Mouse (Mus musculus): ENCODE measurements around the gene Il17f.
"Not testable (repeated sequence)": the region's sequence is repeated elsewhere in the genome, so short reads cannot be mapped to it uniquely, and the experiment has no call there.

Il17f gene

DNA sequence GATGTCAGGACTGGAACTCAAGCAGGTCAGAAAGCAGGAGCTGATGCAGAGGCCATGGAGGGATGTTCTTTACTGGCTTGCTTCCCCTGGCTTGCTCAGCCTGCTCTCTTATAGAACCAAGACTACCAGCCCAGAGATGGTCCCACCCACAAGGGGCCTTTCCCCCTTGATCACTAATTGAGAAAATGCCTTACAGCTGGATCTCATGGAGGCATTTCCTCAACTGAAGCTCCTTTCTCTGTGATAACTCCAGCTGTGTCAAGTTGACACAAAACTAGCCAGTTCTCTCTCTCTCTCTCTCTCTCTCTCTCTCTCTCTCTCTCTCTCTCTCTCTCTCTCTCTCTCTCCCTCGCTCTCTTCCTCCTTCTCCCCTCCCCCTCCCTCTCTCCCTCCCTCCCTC lies at the start of gene Il17f:
TSS of gene Il17f (minus strand) at position 101 of the 400 bp plus-strand sequence.
- not testable (repeated sequence) for DNase-seq (ENCODE audit: low spot score)

DNA sequence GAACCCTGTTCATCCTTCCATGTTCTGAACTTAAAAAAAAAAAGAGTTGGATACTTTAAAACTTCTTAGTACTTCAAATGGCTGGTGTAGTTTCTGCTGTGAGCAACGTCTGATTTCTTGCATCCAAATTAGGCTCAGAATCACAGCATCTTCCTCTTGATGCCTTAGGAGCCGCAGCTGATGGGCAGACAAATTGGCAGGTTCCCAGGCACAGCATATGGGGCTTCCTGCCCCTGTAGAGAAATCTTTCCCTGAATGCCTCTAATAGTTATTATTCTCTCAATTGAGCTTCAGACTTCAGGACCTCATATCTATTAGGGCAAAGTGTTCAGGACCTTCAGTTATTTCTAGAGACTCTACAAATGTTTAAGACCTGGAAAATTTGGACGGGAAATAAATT lies 49.5 kb upstream of the Il17f start:
- no peak for DNase-seq (ENCODE audit: low spot score)

DNA sequence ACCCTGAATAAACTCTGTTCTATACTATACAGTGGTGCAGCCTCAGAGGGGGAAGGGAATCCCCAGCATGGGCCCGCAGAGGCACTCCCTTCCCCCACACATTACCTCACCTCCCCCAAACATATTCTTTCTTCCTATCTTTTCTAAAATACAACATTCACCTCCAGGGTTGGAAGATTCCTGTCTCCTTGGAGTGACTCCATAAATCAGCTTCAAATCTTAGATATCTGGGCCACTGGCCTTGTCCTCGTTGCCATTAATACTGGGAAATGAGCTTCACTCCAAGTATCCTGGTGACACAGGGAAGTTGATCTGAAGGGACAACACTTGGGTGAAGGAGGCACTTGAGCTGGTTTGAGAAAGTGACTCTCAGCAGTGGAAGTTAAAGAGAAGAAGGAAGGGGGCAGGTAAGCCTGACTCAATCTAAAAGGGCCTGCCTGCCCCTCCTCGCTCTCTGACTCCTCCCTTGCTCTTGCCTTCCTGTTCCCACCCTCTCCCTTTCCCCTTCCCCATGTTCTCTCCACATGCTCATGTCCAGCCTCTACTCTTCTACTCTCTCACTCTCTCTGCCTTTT lies 46.2 kb upstream of the Il17f start:
- peak; percentile 38 for DNase-seq (ENCODE audit: low spot score)

DNA sequence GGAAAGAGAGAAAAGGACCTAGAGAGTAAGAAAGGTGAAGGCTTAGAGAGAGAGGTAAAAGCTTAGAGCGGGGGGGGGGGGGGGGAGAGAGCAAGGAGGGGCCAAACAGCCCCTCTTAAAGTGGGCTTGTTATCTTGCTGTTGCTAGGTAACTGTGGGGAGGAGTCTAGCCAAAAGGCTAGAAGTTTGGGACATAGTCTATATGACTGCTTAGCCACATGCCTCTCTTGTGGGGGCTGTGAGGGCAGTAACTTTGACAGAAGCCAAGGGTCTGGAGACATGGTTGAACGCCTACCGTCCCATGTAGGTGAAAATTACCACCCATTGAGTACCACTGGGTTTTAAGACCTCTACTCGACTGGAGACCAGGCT lies 42.7 kb upstream of the Il17f start:
- no peak for DNase-seq (ENCODE audit: low spot score)

DNA sequence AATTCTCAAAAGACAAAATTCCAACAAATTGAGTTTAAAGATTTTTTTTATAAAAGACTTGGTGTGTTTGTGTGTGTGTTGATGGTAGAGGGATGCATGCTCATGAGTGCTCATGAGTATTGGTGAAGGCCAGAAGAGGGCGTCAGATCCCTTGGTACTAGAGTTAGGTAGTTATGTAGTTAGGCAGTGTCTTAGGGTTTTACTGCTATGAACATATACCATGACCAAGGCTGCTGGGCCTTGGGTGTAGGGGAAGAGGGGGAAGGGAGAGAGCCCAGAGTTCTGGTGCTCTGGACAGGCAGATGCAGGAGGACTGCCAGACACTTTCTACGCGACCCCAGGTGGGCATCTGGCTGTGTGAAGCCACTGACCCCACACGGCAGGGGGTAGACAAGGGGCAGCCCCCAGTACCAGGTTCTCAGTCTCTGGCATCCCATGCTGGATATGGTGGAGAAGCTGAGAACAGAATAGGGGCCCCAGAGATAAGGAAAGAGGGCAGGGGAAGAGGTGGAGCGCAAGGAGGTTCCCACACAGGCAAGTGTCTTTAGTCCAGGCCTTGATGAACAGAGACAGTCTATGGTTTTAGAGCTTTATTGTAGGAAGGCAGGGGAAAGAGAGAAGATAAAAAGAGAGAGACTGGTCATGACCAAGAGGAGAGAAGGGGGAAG lies 42.2 kb upstream of the Il17f start:
- DNase-seq (ENCODE audit: low spot score), result no peak

DNA sequence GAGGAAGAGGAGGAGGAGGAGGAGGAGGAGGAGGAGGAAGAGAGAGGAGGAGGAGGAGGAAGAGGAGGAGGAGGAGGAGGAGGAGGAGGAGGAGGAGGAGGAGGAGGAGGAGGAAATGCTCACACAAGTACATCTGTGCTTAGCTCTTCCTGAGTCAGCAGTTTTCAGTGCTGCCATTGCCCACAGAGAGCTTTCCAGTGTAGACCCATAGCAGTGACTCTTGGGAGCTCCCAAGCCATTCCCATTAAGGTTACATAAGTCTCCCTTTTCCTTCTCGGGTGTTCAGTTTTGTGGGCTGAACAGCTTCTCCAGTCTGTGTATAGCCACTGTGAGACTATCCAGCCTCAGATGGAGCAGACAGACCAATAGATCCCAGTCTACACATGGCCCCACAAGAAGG lies 40.1 kb upstream of the Il17f start:
- DNase-seq (ENCODE audit: low spot score), result no peak

DNA sequence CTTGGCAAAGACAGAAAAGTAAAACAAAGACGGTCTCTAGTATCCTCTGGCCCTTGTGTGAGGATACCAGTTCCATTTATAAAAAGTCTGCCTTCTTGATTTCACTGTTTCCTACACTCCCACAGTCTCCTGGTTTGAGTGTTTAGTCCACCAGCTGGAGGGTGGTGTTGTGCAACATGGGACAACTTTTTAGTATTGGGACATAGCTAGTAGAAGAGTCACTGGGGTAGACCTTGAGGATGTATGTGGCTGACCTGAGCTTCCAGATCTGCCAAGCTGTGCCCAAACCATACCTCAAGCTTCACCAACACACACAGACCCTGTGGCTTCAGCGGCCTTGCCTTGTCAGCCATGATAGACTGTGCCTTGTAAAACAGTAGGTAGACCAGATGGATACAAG lies 37.6 kb upstream of the Il17f start:
- DNase-seq (ENCODE audit: low spot score), result no peak

DNA sequence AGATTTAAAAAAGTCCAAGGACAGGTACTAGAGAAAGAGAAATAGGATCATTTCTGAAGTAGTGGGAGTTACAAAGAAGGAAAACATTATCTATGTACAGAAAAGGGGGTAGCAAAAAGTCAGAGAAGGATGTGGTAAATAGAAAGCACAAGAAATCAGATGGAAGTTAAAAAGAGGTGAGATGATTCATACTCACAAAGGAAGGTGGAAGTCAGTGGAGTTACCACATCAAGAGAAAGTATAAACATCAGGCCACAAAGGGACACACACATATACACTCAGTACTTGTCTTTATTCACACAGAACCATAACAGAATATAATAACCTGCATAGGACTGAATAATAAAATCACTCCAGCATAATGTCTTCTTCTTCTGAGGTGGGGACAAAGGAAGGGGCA lies 34.6 kb upstream of the Il17f start:
- DNase-seq (ENCODE audit: low spot score), result no peak

DNA sequence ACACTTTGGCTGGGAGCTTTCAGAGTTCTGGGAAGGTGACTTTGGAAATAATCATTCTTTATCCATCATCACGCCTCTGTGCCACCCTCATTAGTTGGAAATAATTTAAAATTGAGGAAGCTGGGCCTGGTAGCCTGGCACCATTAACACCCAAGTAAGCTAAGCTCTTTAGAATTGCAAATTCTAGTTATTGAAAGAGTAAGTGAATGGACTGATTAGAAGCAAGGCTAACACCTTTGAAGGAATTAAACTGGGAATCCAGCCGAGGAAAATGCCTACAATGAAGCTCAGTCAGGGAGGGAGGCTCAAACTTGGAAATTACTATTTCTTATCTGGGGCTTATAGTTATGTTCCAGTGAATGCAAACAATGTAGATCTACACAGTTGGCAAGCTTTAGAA lies 33.5 kb upstream of the Il17f start:
- no peak for DNase-seq (ENCODE audit: low spot score)

DNA sequence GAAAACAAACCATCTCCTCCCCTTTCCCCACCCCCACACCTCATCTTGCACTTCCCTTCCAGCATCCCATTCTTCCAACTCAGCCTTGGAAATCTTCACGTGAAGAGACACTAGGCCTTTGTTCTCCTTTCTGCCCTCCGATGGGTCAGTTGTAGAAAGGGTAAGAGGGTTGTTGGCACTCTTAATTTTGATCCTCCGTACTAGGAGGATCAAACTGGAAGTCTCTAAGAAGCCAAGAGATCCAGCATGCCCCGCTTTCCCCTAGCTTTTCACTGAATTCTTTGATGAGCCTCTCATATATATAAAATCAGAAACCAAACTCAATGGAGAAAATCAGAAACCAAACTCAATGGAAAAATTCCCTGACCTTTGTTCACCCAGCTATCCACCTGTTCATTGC lies 33.1 kb upstream of the Il17f start:
- DNase-seq (ENCODE audit: low spot score), result no peak

DNA sequence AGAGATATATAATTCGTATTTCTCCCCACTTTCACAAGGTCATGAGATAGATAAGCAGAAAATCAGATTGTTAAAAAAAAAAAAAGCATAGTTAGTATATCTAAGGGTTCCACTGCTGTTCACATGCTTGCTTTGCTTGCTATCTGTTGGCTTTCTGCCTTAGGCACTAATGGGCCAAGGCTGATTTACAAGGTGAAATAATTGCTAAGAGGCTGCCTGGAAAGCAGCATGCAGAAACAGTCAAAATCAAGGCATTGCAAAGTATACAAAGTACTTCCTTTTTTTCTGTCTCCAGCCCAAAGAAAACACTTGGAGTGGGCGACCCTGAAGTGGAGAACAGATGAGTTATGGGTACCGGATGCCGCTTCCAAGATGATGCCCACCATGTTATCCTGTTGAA lies 30.5 kb upstream of the Il17f start:
- no peak for DNase-seq (ENCODE audit: low spot score)

DNA sequence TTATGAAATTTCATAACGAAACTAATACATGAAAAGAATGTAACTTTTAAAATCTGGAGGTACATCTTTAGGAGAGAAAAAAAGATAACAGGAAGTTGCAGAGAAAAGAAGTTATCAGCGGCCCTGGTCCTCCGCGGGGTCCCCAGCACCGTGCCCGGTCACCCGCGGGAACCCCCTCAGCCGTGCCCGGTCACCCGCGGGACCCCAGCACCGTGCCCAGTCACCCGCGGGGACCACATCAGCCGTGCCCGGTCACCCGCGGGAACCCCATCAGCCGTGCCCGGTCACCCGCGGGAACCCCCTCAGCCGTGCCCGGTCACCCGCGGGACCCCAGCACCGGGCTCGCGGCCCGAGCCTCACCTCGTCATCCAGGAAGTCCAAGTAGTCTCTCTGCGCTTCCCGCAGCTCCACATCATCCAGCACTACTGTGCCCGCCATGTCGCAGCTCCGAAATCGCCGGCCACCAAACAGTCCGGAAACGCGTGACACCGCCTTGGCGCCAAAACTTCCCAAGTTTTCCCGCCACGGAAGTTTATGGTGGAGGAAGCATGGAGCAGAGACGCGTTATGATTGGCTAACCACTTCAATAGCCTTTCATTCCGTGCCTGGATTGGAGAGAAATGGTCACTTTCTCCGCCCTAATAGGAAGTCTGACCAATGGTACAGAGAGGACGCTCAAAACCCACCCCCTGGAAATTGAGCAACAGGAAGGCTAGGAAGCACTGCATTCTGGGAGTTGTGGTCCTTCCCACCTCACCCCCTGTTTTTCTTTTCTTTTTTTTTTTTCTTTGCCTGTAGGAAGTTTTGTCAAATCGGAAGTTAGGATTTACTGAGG lies 29.6 kb upstream of the Il17f start, which contains the start of gene Mcm3:
TSS of gene Mcm3 (minus strand) at position 542 of the 835 bp plus-strand sequence.
- DNase-seq (ENCODE audit: low spot score), result peak; percentile 98

DNA sequence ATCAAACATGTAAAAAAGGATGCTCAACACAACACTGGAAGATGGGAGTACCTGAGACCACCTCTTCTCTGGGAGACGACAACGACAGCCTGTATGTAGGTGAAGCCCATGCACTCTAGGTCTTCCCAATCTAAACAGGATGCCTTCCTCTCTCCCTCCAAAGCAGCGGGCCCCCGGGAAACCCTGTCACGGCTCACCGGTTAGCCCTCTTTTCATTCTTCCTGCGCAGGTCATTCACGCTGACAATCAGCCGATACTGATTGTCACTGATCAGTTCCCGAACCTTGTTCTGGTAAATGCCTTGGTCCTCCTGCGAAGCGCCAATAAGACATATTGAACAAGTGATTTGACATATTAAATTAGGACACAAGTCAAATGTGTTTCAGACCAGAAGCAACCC lies 27.2 kb upstream of the Il17f start:
- DNase-seq (ENCODE audit: low spot score), result no peak

DNA sequence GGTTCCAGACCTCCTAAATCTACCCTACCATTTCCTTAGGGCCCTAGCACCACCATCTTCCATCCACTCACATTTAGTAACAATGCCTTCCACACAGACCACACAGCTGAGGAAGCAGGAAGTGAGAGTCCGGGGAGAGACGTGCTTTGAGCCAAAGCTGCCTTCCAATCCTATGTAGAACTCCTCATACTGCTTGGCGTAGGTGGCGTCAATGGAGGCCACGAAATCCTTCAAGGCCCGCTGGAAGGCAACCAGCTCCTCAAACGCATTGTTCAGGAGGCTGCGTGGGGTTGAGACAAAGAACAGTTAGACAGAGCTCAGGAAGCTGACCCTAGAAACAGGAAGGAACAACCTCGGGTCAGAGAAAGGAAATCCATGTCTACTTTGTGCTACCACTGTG lies 26.8 kb upstream of the Il17f start:
- no peak for DNase-seq (ENCODE audit: low spot score)

DNA sequence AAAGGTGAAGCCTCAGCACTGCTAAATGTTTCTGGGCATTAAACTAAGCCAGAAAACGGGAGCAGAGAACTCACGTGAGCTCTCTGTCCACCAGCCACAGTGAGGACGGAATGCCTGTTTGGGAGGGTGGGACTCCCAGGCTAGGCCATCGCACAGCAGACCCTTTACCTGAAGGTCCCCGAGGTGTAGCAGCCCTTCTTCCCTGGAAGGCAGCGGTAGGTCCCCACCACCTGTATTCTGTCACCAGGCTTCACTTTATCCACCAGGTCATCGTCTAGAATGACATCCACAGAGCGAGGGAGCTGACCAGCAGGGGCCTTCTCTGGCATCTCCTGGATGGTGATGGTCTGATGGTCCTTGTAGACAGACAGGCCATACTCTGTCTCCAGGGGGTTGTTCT lies 24.1 kb upstream of the Il17f start:
- DNase-seq (ENCODE audit: low spot score), result no peak

DNA sequence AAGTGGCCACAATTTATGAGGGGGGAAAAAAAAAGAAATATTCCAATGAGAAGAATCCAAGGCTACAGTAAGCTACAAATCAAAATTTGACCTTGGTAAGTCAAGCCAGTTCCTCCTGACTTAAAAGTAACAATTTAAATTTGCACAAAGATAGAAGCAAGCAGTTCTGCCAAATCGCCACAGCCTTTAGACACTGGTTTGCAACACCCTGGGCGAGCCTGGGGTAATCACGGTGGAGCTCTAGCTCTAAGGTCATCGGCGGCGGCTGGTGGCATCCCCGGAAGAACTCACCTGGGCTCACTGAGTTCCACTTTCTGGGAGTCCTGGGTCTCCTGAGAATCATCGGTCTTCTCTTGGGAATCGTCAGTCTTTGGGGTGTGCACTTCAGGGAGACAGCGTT lies 14.1 kb upstream of the Il17f start:
- no peak for DNase-seq (ENCODE audit: low spot score)

DNA sequence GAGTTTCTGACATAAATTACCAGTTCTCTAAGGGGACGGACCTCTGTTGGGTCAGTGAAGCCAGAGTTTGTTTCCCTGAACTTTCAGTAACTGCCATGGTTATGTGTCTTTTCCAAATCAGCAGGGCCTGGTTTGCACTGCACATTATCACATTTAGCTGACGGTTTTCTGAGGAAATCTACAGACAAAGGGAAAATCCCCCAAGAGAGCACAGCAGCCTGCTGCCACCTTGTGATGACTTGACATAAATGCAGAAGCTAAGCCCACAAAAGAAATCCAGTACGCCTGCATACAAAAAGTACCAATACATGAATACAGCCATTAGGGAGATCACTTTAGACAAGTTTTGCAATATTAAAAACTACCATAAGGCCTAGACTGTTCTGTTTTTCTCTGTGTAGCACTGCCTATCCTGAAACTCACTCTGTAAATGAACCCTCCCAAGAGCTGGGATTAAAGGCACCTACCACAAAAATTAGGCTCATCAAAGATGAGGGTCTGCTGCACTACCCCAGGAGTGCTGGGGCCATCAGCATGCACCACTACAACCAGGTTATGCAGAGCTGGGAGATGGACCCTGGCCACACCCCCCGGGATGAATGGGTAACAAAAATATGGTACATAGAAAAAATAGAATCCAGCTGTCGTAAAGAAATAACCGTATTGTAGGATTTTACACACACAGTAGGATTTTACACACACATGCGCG lies 11.4 kb upstream of the Il17f start:
- no peak for DNase-seq (ENCODE audit: low spot score)

DNA sequence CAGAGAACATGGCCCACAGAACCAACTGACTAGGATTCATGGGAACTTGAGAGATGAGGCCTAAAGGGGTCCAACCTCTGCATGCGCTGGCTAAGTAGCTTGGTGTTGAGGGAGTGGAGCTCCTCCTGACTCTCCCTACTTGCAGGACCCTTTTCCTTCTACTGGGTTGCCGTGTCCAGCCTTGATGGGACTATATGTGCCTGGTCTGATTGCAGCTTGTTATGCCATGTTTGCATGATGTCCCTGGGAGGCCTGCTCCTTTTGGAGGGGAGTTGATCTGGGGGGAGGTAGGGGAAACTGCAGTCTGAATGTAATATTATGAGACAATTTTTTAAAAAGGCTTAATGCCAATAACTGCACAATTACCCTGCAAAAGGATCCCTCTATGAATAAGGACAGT lies 10.9 kb upstream of the Il17f start:
- no peak for DNase-seq (ENCODE audit: low spot score)

DNA sequence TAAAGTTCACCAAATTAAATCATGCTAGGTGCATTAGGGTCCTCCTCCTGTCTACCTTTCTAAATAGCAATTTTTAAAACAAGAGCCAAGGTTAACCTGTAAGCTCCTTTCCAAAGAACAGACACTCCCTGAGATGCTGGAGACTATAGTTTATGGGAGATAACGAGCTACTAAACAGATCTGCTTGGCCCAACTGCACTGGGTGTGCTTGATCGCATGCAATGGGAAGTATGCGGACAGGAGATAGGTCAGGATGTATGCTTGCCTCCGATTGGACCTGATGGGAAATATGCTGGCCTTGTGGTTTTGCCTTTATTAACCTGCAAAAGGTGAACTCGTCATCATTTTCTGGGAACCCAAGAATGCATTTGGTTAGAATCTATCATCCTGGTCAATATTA lies 4.8 kb upstream of the Il17f start:
- no peak for DNase-seq (ENCODE audit: low spot score)

DNA sequence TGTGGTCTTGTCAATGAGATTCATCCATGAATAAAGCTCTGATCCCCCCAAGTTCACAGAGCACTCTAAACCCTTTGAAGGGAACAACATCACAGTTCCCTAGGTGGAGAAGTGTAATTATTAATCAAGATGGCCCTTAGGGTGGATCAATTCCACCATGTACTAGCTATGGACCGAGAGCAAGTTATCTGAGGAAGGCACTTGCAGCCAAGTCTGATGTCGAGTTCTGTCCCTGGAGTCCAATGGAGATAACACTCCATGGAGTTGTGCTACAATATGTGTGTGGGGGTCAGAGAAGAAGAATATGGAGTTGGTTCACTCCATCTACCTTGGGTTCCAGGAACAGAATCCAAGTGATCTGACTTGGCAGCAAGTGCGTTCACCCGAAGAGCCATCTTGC lies 4.3 kb upstream of the Il17f start:
- no peak for DNase-seq (ENCODE audit: low spot score)

DNA sequence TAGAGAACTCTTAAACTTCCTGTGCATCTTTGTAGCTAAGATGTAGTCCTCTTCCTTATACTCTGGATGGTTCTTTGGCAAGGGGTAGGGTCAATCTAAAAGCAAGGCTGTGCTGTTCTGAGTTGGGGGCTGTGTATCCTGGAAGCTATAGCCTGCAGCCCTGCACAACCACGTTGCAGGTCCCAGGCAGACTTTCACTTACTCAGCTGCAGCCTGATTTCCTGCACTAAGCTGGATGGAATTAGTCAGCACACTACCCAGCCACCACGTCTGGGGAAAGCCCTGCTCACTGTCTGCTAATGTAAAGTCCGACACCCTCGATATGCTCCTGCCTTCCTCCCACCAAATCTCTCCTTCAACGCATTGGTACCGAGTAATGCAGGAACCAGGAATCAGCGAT lies 997 bp upstream of the Il17f start:
- DNase-seq (ENCODE audit: low spot score), result no peak

DNA sequence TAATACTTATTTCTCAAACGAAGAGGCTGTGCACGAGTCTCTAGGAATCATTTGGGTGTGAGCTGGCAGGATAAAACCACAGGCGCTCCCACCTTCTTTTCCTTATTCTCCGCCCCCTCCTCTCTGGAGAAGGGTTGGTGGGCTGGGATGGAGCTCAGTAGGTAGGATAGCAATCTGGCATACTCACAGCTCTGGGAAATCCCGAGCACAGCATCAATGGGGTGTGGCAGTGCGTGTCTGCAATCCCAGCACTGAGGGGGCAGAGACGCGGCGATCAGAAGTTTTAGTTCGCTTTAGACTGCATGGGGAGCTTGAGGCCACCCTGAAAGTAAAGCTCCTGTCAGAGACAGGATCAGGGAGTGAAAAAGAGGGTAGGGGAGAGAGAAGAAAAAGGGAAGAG lies 2.0 kb downstream of the Il17f start:
- no peak for DNase-seq (ENCODE audit: low spot score)

DNA sequence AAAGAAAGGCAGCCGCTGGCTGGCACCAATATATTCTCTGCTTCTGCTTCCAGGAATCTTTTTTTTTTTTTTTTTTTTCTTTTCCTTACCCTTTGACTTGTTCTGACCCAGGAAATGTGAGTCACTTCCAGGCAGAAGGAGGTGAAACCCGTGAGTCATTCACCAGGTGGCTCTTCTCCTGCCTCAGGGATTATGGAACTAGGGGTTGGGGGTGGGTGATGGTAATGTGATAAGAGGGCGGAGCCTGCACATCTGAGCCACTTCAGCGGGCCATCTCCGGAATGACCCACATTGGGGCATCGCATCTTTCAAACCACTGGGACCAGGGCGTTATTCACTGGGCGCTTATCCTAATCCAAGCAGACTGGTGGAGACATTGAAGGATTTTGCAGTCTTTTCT lies 3.4 kb downstream of the Il17f start:
- no peak for DNase-seq (ENCODE audit: low spot score)

Measured in lung, postnatal 25 days (tissue).